Mouse (Mus musculus) cerebellum, adult 2 months (tissue): ENCODE measurements around the gene Zfp3.

ENCODE experiments used
- CTCF ChIP-seq: fragments of 200-500 bp; IDR thresholded peaks from 2 replicates; pipeline ENCODE4 v1.5.1; 2011; ENCODE audit warnings: low read depth, mild to moderate bottlenecking, control low read depth, low read length, moderate library complexity, borderline replicate concordance; ENCODE audit not compliant: insufficient read depth
- POLR2A ChIP-seq: fragments of 200-500 bp; IDR thresholded peaks from 2 replicates; pipeline ENCODE4 v1.6.1; 2011; ENCODE audit warnings: low read length, control low read depth, borderline replicate concordance; ENCODE audit not compliant: insufficient read depth

GRCm38 (mm10) chr11:70806697-70807096, 42.7 kb downstream of the Zfp3 start:
- no peak for TF ChIP-seq CTCF
- no peak for TF ChIP-seq POLR2A
